Mouse (Mus musculus) heart, adult 18-20 months (tissue): ENCODE results near the gene Nudt15. TPM values are rescaled to one million over a fixed set of nuclear protein-coding genes. Genes with fewer than 3 reads are reported as not detected.
A peak's percentile ranks its signal among the peaks of the same experiment; 100 is the strongest.
"Not testable (repeated sequence)": the region's sequence is repeated elsewhere in the genome, so short reads cannot be mapped to it uniquely, and the experiment has no call there.

Experiments used
- DNase-seq, 2 experiments: peaks; one replicate each; pipeline ENCODE4 v3.0.0; 2021 to 2022; ENCODE audit warnings: mixed read lengths in 1 of 2
- long read RNA-seq, 2 experiments: library from polyadenylated mRNA; stranded (forward); transcript quantifications; one replicate each; pipeline ENCODE4 v2.0.0; 2021
- total RNA-seq, 2 experiments: library from RNA; stranded (reverse); gene quantifications; 2 replicates each; pipeline ENCODE4 v1.2.3; 2021

The Nudt15 gene
- total RNA-seq = 10 to 100 TPM in 1 of 2 experiments, 1 to 10 TPM in 1; 7.9 to 11.6 TPM
- long read RNA-seq, experiment 1, partial matches to known transcripts = 9 of 12 reads
- long read RNA-seq, experiment 1, other reads (novel, unspliced or antisense) = 3 of 12 reads
- long read RNA-seq, experiment 2, partial matches to known transcripts = 4 of 6 reads
- long read RNA-seq, experiment 2, other reads (novel, unspliced or antisense) = 2 of 6 reads

GRCm38 (mm10) chr14:73548051-73548450 lies at the start of gene Nudt15:
Gene Nudt15, minus strand, starts transcription at chr14:73548242.
- DNase-seq = no peak

DNA sequence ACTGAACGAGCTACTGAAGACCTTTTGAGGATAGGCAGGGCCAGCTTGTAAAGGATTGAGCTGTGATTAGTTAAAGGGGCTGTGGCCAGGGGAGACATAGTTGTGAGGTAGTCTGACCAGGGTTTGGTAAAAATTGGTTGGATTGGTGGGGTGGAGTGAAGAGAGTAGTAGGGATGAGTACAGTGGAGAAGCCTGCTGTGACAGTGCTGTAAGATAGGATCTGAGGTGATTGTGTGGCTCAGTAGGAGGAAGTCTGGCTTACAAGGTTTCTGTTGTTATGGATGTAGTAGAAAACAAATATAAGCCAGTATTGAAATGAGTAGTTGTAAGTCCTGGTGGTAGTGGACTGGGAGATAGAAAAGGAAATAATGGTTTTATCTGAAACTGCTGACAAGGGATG lies 44.1 kb upstream of the Nudt15 start:
- DNase-seq = no peak

DNA sequence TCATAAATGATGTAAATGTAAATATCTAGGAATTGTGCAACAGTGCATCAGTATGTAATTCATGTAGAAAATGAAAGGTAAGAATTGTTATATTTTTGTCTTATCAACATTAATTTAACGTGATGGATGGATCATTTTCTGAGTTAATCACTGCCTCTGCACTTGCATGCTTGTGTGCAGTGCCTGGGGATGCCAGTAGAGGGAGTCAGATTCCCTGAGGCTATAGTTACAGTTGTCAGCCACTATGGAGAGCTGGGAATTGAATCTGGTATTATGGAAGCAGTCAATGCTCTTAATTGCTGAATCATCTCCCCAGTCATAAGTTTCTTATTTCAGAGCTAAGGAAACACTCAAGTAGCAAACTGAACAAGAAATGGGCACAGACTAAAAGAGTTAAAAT lies 40.0 kb upstream of the Nudt15 start:
- DNase-seq = no peak

DNA sequence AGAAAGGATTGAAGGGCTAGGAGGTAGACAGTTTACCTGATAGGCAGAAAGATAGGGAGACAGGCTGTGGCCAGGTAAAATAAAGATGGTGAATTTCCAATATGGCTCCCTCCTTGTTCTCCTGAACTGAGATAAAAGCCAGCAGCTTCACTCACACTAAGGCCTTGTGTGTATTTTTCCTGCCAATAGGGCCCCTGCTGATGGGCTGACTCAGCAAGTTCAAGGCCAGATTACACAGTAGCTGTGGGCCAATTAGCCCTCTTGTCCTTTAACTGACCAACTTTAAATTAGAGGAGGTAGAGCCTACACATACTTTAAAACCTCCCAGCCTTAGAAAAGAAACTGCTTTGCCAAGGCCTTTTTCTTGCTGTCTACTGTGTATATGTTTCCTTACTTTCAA lies 28.3 kb upstream of the Nudt15 start:
- no peak for DNase-seq

- no peak for DNase-seq
These were observed 26.0 kb upstream of the Nudt15 start for GRCm38 (mm10) chr14:73574053-73574452.

DNA sequence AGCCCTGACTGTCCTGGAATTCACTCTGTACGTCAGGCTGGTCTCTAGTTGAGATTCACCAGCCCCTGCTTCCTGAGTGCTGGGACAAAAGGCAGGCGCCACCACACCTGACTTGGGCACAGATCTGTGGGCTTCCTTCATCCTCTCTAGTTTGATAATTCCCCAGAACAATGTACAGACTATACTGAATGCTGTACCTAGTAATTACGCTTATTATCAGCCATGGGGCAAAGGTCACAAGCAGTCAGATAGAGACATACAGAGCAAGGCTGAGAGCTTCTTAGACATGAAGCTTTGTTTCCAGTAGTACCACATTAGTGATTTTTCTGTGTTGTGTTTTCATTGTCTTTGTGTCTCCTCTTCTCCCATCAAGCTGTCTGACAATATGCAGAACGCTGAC lies 23.1 kb upstream of the Nudt15 start:
- DNase-seq = no peak

GRCm38 (mm10) chr14:73569831-73570230 lies 21.8 kb upstream of the Nudt15 start:
- DNase-seq = not testable (repeated sequence)

DNA sequence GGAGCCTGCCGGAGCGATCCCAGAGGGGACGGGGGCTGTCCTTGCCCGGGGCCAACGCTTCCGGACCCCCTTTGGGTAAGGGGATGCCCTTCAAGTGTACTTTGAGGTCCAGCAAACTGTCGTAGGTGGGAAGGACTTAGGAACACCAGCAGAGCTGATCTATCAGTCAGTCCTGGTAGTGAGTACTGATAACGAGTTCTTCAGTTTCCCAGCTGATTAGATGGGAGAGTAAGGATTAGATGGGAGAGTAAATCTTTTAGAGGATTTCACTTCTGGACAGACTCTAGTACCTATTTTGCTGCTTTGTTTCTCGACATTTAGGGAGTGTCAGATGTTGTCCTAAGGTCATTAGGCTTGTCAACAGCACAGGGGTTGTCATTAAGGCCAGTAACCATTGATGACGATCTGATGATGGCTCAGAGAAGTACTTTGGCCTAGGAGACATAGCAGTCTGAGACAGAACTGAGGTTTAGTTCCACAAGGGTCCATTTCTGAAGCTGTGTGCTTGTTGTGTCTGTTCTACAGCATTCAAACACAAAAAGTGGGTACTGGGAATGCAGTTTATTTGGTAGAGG lies 5.2 kb upstream of the Nudt15 start:
- DNase-seq = no peak

GRCm38 (mm10) chr14:73552341-73553121 lies 4.5 kb upstream of the Nudt15 start:
- peak; percentile 96 to 99 for DNase-seq

DNA sequence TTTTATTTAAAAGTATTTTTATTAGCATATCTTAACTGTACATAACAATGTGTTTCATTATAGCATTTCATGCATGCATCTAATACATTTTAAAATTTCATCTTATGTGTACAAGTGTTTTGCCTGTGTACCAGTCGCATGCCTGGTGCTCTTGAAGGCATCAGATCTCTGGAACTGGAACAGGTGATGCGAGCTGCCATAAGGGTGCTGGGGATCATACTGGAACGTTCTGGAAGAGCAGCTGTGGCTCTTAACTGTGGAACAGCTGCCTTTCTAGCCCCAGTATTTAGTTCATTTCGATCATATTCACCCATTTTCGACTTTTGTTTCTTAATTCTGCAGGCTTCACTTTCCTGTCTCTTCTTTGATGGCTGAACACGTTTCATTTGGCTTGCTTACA lies 3.1 kb upstream of the Nudt15 start:
- no peak for DNase-seq

DNA sequence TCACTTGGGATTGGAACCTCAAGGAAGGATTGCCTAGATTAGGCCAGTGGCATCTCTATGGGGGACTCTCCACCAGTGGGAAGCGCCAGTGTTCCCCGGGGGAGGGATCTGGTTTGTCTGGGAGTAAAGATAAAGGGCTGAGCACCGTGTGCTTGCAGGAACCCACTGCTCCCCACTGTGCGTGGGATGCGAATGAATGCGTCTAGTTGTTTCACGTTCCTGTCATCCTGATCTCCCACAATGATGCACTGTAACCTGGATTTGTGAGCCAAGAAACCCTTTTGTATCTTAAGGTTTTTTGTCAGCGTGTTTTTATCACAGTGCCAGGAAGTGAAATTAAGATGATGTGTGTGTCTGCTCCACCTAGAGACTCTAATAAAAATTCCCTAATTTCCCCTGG lies 2.7 kb upstream of the Nudt15 start:
- DNase-seq = no peak

DNA sequence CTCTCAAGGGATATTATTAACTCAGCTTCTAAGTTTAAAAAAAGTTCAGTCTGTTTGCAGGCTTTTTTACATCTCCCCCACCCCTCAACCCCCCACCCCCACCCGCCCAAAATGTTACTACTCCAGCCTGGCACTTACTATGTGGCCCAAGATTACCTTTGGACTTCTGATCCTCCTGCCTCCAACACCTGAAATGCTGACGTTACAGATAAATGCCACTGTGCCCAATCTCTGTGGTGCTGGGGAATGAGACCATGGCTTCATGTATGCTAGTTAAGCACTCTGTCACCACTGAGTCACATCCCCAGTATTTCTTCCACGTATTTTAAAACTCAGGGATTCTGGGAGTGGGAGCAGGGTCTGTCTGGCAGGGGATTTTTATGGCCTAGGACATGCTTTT lies 2.2 kb upstream of the Nudt15 start:
- DNase-seq = no peak

DNA sequence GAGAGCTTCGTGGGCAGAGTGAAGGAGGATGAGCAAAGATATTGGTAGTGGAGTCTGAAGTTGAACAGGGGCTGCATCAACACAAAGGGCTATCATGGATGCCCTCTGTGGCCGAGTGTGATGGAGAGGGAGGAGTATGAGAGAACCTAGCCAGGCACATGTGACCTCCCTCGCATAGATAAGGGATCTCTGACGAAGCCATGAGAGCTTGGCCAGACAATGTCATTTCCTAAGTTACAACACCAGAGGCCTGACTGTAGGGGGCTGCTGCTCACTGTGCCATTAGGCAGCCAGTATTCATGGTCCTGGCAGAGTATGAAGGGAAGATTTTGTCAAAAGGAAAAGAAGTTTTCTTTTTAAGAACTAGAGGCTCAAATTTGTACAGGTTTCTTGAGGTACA lies 1.0 kb downstream of the Nudt15 start:
- DNase-seq = no peak

GRCm38 (mm10) chr14:73543781-73544180 lies 4.3 kb downstream of the Nudt15 start:
- no peak for DNase-seq

DNA sequence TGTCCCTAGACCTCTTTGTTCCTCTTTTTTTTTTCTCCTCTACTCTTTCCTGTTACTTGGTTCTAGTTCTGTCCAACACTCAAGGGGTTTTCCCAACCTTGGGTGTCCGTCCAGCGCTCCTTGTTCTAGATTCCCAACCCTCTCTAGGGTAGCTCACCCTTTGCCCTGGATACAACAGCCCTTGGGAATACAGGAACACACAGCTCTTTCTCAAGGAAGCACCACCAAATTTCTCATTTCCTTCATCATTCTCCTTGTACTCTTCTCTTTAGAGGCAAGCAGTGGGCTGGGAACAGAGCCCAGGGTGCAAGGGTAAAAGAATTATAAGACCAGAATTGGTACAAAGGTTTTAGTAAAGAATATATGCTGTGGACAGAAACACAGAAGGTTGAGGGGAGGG lies 12.4 kb downstream of the Nudt15 start:
- DNase-seq = no peak

- no peak for DNase-seq
These were observed 14.1 kb downstream of the Nudt15 start for GRCm38 (mm10) chr14:73533755-73534465.

DNA sequence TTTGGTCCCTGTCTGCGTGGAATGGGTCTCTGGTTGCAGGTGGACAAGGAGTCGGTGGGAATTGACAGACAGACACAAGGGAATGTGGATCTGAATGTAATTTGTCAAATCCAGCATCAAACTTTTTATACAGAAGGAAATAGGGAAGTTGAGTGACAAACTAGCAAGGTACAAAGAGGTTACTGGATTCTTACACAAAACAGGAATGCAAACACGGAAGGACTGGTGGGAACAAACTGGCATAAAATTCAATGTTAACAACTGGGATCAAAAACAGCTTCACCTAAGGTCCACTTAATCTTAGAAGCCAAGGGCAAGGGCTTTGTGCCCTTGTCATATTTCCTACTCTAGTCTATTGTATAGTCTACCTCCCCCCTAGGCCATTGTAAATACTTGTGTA lies 19.4 kb downstream of the Nudt15 start:
- DNase-seq = not testable (repeated sequence)

GRCm38 (mm10) chr14:73524766-73525448 lies 23.1 kb downstream of the Nudt15 start, which contains the start of gene Sucla2:
Gene Sucla2, plus strand, starts transcription at chr14:73525319.
- DNase-seq = peak; percentile 95 to 96

GRCm38 (mm10) chr14:73524136-73524535 lies 23.9 kb downstream of the Nudt15 start:
- no peak for DNase-seq

GRCm38 (mm10) chr14:73509765-73510423 lies 38.1 kb downstream of the Nudt15 start, which contains the start of gene Med4:
Gene Med4, plus strand, starts transcription at chr14:73510025.
- DNase-seq = peak; percentile 96 to 98

DNA sequence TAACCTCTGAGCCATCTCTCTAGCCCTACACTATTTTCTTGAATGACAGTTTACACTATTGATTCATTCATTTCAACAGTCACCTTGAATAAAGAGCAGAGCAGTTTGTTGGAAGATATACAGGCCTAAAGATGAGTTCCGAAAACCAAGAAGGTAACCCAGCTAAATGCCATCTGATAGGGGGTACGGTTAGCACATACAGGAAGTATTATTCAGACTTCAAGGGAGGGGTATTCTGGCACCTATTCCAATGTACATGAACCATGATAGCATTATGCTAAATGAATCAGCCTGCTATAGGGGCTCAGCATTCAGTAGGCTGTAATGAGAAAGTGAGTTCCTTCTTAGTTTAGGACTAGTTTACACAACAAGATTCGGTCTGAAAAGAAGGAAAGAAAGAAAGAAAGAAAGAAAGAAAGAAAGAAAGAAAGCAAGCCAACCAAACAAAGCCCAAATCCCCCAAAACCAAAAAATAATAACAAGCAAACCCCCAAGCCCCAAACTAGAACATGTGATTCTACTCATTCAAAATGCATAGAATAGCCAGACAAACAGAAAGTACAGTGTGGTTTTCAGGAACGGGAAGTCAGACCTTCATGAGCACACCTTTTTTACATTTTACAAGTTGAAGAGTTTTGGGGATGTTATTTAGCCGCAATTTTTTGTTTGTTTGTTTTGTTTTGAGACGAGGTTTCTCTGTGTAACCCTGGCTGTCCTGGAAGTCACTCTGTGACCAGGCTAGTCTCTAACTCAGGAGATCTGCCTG lies 39.2 kb downstream of the Nudt15 start:
- DNase-seq = no peak
